Mouse (Mus musculus): ENCODE measurements around the gene Eddm3b.

The Eddm3b gene

GRCm38 (mm10) chr14:51094096-51094875 is 19.9 kb upstream of the Eddm3b start:
- no peak for DNase-seq (ENCODE audit: low spot score in 2 of 2)

- DNase-seq (ENCODE audit: low spot score in 2 of 2): no peak
Measured at GRCm38 (mm10) chr14:51094921-51095320, 19.3 kb upstream of the Eddm3b start.

DNA sequence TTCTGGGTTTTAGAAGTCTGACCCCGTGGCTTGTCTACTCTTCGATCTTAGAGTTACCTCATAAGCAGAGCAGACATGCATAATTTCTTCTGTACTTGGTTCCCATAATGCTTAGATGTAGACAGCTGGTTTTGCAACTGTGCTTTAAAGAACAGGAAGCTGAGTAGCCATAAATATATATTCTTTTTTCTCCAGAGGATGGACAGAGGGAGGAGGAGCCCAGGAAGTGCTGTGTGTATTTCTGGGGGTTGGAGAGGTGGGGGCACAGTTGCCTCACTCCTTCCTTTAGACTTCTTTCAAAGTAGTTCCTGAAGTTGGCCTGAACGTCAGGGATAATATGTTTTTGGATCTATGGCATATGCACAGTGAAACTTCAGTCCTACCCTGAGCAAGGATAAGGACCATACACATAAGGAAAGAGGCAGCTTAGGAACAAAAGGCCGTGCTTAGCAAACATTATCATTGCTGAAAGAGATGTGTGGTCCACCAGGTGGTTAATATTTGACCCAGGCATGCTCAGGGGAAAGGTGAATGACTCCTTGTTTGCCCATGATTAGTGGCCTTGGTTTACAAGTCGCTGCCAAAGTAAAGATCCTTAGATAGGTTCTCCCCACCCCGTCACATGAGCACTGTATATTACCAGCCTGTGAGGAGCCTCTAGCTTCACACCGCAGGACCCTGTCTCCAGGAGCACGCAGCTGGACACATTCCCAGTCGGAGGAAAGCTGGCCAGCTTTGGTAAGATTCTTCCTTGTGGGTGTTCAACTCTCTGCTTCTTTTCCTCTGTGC is 18.3 kb upstream of the Eddm3b start:
- DNase-seq (ENCODE audit: low spot score in 2 of 2): no peak

DNA sequence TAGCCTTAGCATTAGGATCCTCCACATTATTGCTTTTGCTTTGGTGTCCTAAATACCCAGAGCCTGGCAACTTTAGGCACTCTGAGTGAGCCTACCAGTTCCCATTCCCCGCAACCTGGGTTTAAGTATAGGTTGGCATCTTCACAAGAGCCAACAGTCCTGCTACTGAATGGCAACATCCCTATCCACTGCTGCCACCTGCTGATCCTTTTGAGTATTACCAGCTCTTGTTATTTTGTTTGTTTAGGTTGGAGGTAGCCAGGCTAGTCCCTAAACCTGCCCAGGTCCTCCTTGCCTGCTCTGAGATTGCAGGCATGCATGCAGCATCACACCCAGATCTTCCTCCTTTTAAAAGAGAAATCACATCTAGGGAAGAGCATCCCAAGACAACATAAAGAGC is 15.9 kb upstream of the Eddm3b start:
- peak; percentile 72 for DNase-seq (ENCODE audit: low spot score in 2 of 2)

- DNase-seq (ENCODE audit: low spot score in 2 of 2): no peak
Measured at GRCm38 (mm10) chr14:51098921-51099320, 15.3 kb upstream of the Eddm3b start.

DNA sequence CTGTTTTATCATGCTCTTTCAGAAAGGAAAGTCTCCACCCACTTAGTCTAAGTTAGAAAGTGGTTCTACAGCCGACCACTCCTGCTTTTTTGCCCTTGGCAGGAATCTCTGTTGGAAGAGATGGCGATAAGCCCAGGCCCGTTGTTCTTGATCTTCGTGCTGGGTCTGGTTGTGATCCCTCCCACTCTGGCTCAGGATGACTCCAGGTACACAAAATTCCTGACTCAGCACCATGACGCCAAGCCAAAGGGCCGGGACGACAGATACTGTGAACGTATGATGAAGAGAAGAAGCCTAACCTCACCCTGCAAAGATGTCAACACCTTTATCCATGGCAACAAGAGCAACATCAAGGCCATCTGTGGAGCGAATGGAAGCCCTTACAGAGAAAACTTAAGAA is 12.9 kb upstream of the Eddm3b start:
- no peak for DNase-seq (ENCODE audit: low spot score in 2 of 2)

GRCm38 (mm10) chr14:51103217-51103616 is 11.0 kb upstream of the Eddm3b start:
- DNase-seq (ENCODE audit: low spot score in 2 of 2): peak; percentile 66 to 68

GRCm38 (mm10) chr14:51104366-51104765 is 9.9 kb upstream of the Eddm3b start:
- no peak for DNase-seq (ENCODE audit: low spot score in 2 of 2)

GRCm38 (mm10) chr14:51106449-51106967 is 7.7 kb upstream of the Eddm3b start:
- DNase-seq (ENCODE audit: low spot score in 2 of 2): no peak

DNA sequence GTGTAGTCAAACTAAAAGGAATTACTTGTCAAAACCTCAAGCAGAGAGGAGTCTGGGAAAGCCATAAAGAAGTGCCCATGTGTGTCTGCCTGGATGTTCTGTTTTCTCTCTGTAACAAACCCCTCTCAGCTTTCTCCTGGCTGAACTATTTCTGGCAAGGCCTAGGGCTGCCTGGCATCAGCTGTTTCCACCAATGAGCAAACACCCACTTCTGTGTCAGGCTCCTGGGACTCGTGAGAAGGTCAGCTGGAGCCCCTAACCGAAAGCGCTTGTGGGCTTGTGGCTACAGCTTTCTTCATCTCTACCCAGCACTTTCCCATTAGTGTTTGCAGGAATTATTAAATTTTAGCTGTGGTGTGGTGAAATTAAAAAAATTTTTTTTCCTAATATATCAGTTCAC is 2.3 kb upstream of the Eddm3b start:
- no peak for DNase-seq (ENCODE audit: low spot score in 2 of 2)

DNA sequence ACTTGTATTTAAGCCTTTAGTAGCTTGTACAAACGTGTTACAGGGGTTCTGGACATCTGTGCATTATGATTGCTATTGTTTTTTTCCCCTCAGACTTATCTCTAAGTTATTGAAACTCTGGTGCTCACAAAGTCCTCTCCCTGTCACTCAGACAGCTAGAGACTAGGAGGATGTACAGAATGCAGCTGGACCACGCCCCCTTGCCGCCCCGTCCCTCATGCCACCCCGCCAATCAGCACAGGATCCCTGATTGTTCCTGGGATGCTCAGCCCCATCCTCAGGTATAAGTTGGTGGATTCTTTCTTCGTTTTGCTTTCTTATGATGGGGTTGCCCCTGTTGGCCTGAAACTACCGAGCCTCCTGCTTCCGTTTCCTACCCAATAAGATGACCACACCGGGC is 750 bp upstream of the Eddm3b start:
- no peak for DNase-seq (ENCODE audit: low spot score in 2 of 2)

DNA sequence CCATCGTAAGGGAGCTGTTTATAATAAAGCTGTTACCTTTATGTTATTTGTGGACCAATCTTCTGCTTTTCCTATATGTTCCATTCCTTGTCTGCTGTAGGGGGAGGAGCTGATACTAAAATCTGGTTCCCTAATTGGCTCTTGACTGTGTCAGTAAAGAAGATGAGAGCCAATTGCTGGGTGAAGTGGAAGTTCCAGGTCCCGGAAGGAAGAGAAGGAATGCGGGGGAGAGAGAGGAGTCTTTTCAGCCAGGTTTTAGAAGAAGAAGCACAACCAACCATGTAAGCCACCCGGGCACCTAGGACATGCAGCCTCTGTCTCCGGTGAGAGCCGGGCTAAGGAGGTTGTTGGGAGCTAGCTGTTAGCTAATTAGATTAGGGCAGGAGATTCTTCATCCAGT is 11.5 kb downstream of the Eddm3b start:
- no peak for DNase-seq (ENCODE audit: low spot score in 2 of 2)

GRCm38 (mm10) chr14:51127648-51128258 is 13.5 kb downstream of the Eddm3b start:
- DNase-seq (ENCODE audit: low spot score in 2 of 2): peak; percentile 81 to 87

DNA sequence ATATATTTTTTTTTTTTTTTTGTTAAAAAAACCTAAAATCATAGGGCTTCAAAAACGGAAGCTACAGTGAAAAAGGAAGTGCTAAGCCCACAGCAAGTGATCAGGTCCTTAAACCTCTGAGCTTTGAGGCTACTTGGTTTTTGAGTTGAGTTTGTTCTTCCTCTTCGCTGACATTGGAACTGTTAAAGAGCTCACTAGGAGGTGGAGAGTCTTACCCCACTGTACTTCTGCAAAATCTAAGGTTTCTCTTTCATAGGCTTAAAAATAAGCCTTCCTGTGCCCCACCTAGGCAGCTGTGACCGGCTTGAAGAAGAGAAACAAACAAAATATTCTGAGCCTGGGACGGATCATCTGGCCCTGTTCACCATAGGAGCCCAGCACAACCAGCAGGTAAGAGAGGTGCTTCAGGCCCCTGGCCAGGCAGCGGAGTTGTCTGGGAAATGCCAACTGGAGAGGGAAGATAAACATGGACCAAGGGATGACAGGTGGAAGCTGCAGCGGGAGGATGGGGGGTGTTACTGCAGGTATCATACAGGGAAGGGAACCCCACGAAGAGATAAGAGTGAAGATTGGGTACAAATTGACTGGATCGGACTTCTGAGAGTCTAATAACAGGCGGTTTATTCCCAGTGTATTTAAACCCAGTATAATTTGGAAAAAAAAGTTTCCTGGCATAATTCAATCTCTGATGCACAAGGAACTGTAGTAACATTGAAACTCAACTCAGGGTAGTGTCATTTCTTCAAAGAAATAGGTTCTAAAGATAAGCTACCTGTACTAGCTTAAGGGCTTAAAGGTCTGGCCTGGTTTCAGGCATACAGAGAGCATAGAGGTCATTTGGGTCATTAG is 14.8 kb downstream of the Eddm3b start:
- DNase-seq (ENCODE audit: low spot score in 2 of 2): peak; percentile 77 to 82

- no peak for DNase-seq (ENCODE audit: low spot score in 2 of 2)
Measured at GRCm38 (mm10) chr14:51129624-51129975, 15.4 kb downstream of the Eddm3b start.

- DNase-seq (ENCODE audit: low spot score in 2 of 2): peak; percentile 40 to 65
Measured at GRCm38 (mm10) chr14:51130315-51130940, 16.2 kb downstream of the Eddm3b start.

DNA sequence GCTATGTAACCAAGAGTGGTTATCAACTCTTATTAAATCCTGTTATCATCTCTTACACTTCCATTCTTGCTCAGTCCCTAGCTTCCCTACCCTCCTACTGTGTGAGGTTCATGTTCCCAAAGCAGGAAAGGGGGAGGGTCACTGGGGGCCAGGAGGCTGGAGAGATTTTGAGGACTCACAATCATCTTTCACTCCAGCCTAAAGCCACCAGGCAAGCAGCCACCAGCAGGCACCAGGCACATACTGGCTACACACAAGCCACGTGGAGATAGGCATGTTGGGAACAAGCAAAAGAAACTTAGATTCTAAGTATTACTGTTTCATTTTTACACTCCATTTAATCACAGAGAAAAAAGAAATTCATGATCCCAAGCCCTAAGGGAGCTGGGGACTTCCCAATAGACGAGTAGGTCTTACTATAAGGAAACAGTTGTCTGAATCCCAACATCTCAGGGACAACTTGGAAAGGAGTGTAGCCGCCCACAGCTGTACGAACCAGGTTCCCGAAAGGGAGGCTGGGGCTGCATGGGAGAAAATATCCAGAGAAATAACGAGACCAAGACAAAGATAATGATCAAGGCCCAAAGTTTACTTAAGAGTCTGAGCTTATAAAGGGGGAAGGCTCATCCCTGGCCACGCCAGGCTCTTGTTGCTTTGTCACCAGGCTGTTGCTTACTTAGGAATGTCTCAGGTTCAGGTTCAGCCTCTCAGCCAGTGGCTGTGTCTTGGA is 17.0 kb downstream of the Eddm3b start:
- no peak for DNase-seq (ENCODE audit: low spot score in 2 of 2)

GRCm38 (mm10) chr14:51132372-51132771 is 18.1 kb downstream of the Eddm3b start:
- peak; percentile 25 to 57 for DNase-seq (ENCODE audit: low spot score in 2 of 2)

- no peak for DNase-seq (ENCODE audit: low spot score in 2 of 2)
Measured at GRCm38 (mm10) chr14:51140342-51140741, 26.1 kb downstream of the Eddm3b start.

- no peak for DNase-seq (ENCODE audit: low spot score in 2 of 2)
Measured at GRCm38 (mm10) chr14:51142119-51142518, 27.9 kb downstream of the Eddm3b start.

Data from spleen, postnatal 36 days (tissue).